Mouse (Mus musculus): ENCODE measurements at regions not wholly inside any gene's neighbourhood (a gene's known extent, or its start where the extent isn't known, plus 50 kb on each side); places are given as distances from the start of the nearest gene placed in this dataset.

- DNase-seq (ENCODE audit: low spot score), result no peak
Measured at GRCm38 (mm10) chr10:119395048-119395447, 58.6 kb upstream of the Grip1 start.

DNA sequence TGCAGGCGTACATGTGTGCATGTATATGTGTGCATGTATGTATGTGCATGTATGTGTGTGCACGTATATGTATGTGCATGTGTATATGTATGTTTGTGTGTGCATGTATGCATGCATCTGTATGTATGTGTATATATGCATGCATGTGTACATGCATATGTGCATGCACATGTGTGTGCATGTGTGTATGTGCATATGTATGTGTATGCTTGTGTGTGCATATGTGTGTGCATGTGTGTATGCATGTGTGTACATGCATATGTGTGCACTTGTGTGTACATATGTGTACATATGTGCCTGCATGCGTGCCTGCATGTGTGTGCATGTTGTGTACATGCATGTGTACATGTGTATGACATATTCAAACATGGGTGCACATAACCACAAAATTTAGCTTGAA, 65.7 kb upstream of the Grip1 start:
- DNase-seq (ENCODE audit: low spot score), result no peak

DNA sequence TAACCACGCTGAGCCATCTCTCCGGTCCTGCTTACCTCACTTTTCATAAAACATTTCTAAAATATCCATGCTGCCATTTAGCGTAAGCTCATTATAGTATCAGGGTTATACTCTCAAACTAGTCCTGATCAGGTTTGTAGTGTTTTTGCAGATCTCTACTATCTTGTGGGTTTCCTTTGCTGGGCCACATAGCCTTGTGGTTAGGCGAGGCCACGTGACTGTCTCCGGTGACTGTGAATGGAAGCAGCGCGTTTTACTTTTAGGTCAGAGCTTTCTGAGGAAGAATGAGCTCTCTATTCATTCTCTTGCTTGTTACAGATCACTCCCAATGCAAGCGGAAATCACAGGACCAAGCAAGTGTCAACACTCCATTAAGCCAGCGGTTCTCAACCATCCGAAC, 71.4 kb upstream of the Grip1 start:
- DNase-seq (ENCODE audit: low spot score), result peak; percentile 74

GRCm38 (mm10) chr10:119368566-119368965, 85.1 kb upstream of the Grip1 start:
- no peak for DNase-seq (ENCODE audit: low spot score)

DNA sequence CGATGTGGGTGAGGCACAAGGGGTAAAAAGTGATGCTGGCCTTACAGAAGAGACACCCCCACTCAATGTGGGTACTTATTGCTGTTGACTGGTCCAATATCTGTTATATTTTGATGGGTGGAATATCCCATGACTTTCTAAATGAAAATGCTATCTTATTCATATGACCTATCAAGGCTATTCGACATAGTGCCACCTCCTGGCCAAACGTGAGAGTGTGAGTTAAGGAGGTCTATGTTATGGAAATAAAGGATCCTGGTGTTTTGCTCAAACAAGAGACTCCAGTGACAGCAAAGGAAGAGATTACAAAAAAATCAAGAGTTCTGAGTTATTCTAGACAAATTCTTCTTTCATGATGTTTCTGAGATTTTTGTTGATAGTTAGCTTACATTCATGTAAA, 90.0 kb upstream of the Grip1 start:
- peak; percentile 12 for DNase-seq (ENCODE audit: low spot score)

GRCm38 (mm10) chr10:119358730-119359292, 94.8 kb upstream of the Grip1 start:
- DNase-seq (ENCODE audit: low spot score), result no peak

DNA sequence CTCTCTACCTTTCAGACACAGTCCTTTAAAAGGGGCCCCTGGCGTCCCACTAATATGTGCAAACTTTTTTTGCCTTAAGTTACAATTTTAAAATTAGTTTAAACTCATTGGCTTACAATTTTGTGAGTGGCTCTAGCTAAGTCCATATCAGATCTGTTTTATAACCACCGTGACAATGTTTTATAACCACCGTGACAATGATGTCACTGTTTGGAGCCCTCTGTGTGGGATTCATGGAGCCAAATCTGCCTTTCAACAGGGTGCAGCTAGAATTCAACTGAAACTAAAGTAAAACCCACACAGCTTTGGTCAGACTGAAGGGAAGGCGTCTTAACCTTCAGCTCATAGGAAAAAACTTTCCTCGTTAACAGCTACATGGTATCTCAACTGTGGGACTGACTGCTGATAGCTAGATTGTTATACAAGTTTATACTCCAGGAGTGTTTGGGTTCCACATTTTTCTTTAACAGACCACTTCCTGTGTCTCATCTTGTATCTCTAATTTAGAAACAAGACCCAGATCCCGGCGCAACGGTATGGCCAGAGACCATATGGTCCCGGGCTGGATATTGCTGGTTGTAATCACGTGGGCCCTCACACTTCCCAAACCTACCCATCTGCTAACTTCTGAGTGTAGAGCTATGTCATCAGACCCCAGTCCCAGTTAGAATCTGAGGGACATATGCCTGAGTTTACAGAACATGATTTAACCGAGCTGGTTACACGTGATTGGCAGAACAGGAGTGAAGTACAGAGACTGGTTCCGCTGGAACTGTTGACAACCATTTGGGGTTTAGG, 102.7 kb upstream of the Cand1 start:
- DNase-seq (ENCODE audit: low spot score), result no peak

GRCm38 (mm10) chr10:119340323-119340722, 100.5 kb upstream of the Cand1 start:
- DNase-seq (ENCODE audit: low spot score), result no peak

DNA sequence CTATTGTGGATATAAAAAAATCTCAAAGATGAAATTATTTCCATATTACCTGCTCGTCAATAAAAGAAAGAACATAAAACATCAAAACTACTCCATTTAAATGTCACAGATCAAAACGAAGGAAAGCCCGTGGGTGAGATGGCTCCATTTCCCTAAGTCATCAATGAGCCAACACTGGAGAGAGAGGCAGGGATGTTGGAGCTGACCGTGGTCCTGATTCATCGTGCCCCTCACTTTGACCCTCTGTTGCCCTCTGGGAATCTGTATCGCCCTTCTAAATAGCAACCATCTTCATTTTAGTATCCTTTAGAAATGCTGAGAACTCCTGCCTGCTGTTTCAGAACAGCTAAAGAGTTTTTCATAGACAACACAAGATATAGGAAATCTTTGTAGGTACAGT, 87.1 kb upstream of the Cand1 start:
- no peak for DNase-seq (ENCODE audit: low spot score)

GRCm38 (mm10) chr10:119319953-119320352, 80.1 kb upstream of the Cand1 start:
- DNase-seq (ENCODE audit: low spot score), result no peak

DNA sequence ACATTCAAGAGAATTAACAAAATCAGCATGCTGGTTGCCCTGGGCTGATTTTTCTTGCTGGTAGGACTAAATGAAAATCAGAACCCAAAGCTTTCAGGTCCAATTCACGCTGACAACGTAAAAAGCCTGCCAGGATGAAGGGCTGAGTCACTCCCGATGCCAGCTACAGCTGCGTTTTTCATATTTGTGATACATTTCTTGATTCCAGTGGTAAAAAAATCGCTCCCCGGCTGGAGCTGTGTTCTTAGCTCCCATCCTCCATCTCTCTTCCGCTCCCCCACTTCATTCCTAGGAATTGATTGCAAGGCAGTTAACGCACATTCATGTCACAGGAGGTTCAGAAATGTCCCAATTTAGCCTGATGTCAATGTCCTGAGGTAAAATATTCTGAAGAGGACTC, 78.6 kb upstream of the Cand1 start:
- DNase-seq (ENCODE audit: low spot score), result no peak

GRCm38 (mm10) chr10:119311578-119311977, 71.7 kb upstream of the Cand1 start:
- DNase-seq (ENCODE audit: low spot score), result no peak

DNA sequence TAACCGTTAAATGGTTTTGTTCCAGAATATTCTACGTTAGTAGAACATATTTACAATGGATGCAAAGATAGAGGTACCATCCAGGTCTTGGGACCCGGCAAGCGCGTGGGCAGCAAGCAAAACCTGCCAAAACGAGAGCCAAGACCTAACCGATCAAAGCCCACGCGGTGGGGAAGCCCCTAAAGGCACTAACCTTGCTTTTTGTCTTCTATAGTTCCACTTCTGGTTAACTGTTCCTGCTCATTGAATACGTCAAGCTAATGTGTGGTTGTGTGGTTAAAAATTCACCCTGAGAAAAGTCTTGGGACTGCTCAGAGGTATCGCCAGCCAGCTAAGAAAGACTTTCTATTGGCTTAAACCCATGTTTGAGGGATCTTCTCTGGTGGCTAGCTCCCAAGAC, 55.9 kb upstream of the Cand1 start:
- DNase-seq (ENCODE audit: low spot score), result peak; percentile 1

GRCm38 (mm10) chr10:119294454-119295149, 54.7 kb upstream of the Cand1 start:
- peak; percentile 60 for DNase-seq (ENCODE audit: low spot score)

- DNase-seq (ENCODE audit: low spot score), result no peak
Measured at GRCm38 (mm10) chr10:119293372-119293771, 53.5 kb upstream of the Cand1 start.
